Mouse (Mus musculus) embryonic fibroblast, embryonic 13.5 days (primary cell): ENCODE results near the gene Zbtb48. TPM values are rescaled to one million over a fixed set of nuclear protein-coding genes. Genes with fewer than 3 reads are reported as not detected.
A peak's percentile ranks its signal among the peaks of the same experiment; 100 is the strongest.

ENCODE experiments used
- H3K27ac ChIP-seq: 2 replicates; pipeline ENCODE4 v1.5.1; 2012; ENCODE audit warnings: low read length, control low read depth, inconsistent platforms; ENCODE audit not compliant: insufficient read depth
- H3K4me1 ChIP-seq: 2 replicates; pipeline ENCODE4 v1.6.1; 2011; ENCODE audit warnings: low read length; ENCODE audit not compliant: control insufficient read depth, insufficient read depth
- H3K4me3 ChIP-seq: 2 replicates; pipeline ENCODE4 v1.5.1; 2011; ENCODE audit warnings: mild to moderate bottlenecking, control low read depth, low read length; ENCODE audit not compliant: insufficient read depth
- CTCF ChIP-seq: IDR thresholded peaks from 2 replicates; pipeline ENCODE4 v1.5.1; 2011; ENCODE audit warnings: mild to moderate bottlenecking, control low read depth, low read length, moderate library complexity, borderline replicate concordance; ENCODE audit not compliant: insufficient read depth
- POLR2A ChIP-seq: IDR thresholded peaks from 2 replicates; pipeline ENCODE4 v1.6.1; 2011; ENCODE audit warnings: low read depth, mild to moderate bottlenecking, control low read depth, low read length, moderate library complexity
- polyA plus RNA-seq: library from polyadenylated mRNA; stranded (reverse); fragments of >200 nt; gene quantifications from 2 replicates; pipeline ENCODE4 v1.2.4, GENCODE M21; 2011; ENCODE audit warnings: low read depth; ENCODE audit not compliant: missing spikeins, insufficient read length

Gene Zbtb48
- polyA plus RNA-seq, 1 experiment = 7.5 TPM

GRCm38 (mm10) chr4:152013036-152013813 lies 14.2 kb downstream of the Zbtb48 start:
- Histone ChIP-seq H3K4me3 (no peak overlapping the region), H3K27ac (no peak overlapping the region), H3K4me1 (no peaks in the 10 kb centered on the region)
- TF ChIP-seq POLR2A = no peak
- TF ChIP-seq CTCF = no peak

DNA sequence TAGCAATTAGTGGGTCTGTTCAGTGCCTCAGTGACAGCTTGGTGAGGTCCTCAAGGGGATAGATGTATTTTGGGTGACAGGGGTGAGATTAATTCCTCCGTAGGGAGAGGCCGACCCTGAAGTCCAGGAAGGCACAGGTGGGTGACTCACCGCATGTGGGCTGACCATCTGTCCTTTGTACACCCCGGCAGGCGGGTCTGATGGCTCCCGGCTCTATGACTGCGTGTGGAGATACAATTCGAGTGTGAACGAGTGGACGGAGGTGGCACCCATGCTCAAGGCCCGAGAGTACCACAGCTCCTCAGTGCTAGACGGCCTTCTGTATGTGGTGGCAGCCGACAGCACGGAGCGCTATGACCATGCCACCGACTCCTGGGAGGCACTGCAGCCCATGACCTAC lies 15.4 kb downstream of the Zbtb48 start:
- TF ChIP-seq CTCF = no peak
- no peak overlapping the region for H3K27ac ChIP-seq
- no peak overlapping the region for H3K4me3 ChIP-seq
- H3K4me1 ChIP-seq = peaks cover 6% of the 10 kb centered on the region

DNA sequence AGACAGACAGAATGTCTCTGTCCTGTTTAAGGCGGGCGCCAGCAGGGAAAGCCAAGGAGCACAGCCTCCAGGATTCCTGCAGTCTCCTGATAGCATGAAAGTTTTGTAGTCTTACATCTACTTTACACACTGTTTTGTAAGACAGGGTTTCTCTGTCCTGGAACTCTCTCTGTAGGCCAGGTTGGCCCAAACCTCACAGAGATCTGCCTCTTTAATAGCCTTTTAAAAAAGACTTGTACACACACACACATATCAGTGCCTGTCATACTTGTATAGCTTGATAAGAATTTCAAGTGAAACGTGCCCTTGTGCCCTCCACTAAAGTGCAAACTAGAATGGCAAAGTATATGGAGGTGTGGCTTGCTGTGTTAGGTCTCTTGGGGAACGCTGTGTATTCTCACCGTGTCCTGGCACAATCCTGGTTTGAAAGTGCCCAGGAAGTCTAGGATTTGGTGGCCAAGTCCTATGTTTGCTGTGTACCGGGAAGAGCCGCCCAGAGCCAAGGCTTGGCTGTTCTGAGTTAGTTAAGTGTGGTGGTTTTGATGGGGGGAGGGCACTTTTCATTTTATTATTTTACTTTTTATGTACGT lies 16.2 kb downstream of the Zbtb48 start:
- 0 out of 2 replicates have a peak overlapping the region, but pooled peaks have one; percentile 34 for H3K27ac ChIP-seq
- no peak for TF ChIP-seq CTCF
- no peak for TF ChIP-seq POLR2A
- peak overlapping the region; percentile 84 for H3K4me3 ChIP-seq
- peaks cover 9% of the 10 kb centered on the region for H3K4me1 ChIP-seq

DNA sequence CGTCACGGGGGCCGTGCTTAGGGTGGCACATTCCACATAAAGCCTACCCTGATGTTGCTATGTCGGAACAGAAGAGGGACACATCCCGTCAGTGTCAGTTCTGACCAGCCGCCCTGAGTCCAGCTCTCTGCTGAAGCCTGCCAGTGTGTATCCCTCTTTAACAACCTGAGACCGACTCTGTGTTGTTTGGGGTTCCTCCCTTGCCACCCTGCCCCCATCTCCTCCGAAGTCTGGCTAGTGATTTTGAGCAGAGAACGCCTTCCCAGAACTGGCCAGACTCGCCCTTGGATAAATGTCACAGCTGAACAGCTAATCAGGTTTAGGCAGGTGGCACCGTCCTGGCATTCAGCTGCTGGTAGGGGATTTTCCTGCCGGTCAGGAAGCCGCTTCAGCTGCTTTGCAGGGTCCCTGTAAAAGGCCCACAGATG lies 16.8 kb downstream of the Zbtb48 start:
- Histone ChIP-seq H3K27ac (peak overlapping the region; percentile 34), H3K4me1 (peaks cover 9% of the 10 kb centered on the region)

GRCm38 (mm10) chr4:152010091-152010706 lies 17.3 kb downstream of the Zbtb48 start:
- TF ChIP-seq POLR2A = no peak; the same call in 1 of the 2 replicates
- TF ChIP-seq CTCF = no peak
- peak overlapping the region; percentile 84 for H3K4me3 ChIP-seq
- peaks cover 9% of the 10 kb centered on the region for H3K4me1 ChIP-seq
- H3K27ac ChIP-seq = peak overlapping the region; percentile 62

More for the DNA sequence above, 16.8 kb downstream of the Zbtb48 start:
- no peak for TF ChIP-seq CTCF
- peak; percentile 32; the same call in 1 of the 2 replicates for TF ChIP-seq POLR2A
- peak overlapping the region; percentile 84 for H3K4me3 ChIP-seq

DNA sequence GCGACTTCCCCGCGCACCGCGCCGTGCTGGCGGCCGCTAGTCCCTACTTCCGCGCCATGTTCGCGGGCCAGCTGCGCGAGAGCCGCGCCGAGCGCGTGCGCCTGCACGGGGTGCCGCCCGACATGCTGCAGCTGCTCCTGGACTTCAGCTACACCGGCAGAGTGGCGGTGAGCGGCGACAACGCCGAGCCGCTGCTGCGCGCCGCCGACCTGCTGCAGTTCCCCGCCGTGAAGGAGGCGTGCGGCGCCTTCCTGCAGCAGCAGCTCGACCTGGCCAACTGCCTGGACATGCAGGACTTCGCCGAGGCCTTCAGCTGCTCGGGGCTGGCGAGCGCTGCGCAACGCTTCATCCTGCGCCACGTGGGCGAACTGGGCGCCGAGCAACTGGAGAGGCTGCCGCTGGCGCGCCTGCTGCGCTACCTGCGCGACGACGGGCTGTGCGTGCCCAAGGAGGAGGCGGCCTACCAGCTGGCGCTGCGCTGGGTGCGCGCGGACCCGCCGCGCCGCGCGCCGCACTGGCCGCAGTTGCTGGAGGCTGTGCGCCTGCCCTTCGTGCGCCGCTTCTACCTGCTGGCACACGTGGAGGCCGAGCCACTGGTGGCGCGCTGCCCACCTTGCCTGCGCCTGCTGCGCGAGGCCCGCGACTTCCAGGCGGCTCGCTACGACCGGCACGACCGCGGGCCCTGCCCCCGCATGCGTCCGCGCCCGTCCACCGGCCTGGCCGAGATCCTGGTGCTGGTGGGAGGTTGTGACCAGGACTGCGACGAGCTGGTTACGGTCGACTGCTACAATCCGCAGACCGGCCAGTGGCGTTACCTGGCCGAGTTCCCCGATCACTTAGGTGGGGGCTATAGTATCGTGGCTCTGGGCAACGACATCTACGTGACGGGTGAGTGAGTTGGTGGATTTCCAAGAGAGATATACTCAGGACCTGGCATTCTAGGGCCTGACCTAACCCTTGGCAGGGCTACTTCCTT lies 18.1 kb downstream of the Zbtb48 start:
- peak overlapping the region; percentile 62 for H3K27ac ChIP-seq
- peak overlapping the region; percentile 84 for H3K4me3 ChIP-seq
- peaks cover 9% of the 10 kb centered on the region for H3K4me1 ChIP-seq
- TF ChIP-seq POLR2A (no peak; the same call in 1 of the 2 replicates), CTCF (no peak)

DNA sequence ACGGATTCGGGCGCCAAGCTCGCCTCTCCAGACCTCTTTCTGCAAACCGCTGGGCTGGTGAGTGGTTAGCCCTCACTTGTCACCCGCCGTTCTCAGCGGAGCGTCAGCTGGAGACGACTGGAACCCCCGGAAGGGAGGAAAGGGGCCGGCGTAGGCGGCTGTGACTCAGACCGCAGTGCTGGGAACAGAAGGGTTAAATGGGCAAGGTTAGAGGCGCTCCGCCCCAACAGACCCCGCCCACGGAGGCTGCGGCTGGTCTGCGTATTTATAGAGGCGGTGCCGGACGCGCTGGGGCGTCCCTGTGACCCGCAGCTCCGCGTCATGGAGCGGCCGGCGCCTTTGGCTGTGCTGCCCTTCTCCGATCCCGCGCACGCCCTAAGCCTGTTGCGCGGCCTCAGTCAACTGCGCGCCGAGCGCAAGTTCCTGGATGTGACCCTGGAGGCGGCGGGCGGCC lies 18.8 kb downstream of the Zbtb48 start, which contains the start of gene Klhl21:
Gene Klhl21 (plus strand): TSS at position 182 of the 454 bp plus-strand sequence.
- H3K4me1 ChIP-seq = peaks cover 9% of the 10 kb centered on the region
- TF ChIP-seq POLR2A (peak; percentile 98), CTCF (no peak)

GRCm38 (mm10) chr4:152008148-152008500 lies 19.3 kb downstream of the Zbtb48 start:
- Histone ChIP-seq H3K4me3 (peak overlapping the region; percentile 49), H3K27ac (peak overlapping the region; percentile 74), H3K4me1 (peaks cover 9% of the 10 kb centered on the region)
- TF ChIP-seq CTCF (no peak), POLR2A (no peak)

More for the DNA sequence above, 18.8 kb downstream of the Zbtb48 start, which contains the start of gene Klhl21:
- Histone ChIP-seq H3K27ac (peak within 1 kb of the TSS; percentile 74), H3K4me3 (peak within 1 kb of the TSS; percentile 84)
